In genomic region chr4:137898490-137898889, GRCm38 (mm10) we compare ENCODE assay signal across 14 mouse cellular contexts.
"Had no signal": no experiment of that assay in that cellular context is flagged by ENCODE, and none has a peak within 500 bp of the region (broad histone marks: within the 10 kb centered on the region; RNA-seq: fewer than 3 reads in every experiment).

No protein-coding gene starts in this region.

- H3K4me3 ChIP-seq: limb, embryonic 13.5 days; neural tube, embryonic 13.5 days; stomach, embryonic 15.5 days had no signal

- H3K9me3 ChIP-seq: limb, embryonic 13.5 days; neural tube, embryonic 13.5 days; stomach, embryonic 15.5 days had no signal

- H3K27ac ChIP-seq: kidney, postnatal 0 days; liver, embryonic 14.5 days; stomach, embryonic 15.5 days had no signal

- H3K36me3 ChIP-seq: limb, embryonic 13.5 days; neural tube, embryonic 13.5 days; stomach, embryonic 15.5 days had no signal

- DNase-seq: kidney, adult 11 months; kidney, adult 9 months; kidney, postnatal 36 days; layer of hippocampus, adult 9-11 months; layer of hippocampus, postnatal 36 days; lung, adult 2 months; lung, postnatal 36 days; midbrain, embryonic 14.5 days; retina, postnatal 1 day had no signal

- H3K27me3 ChIP-seq: limb, embryonic 13.5 days; stomach, embryonic 15.5 days had no signal
